Mouse (Mus musculus) brain, embryonic 14.5 days (tissue): Measurements from ENCODE around the gene Fam180a.

Source experiments
- CTCF ChIP-seq: fragments of 200-500 bp; IDR thresholded peaks from 2 replicates; pipeline ENCODE4 v1.5.1; 2012; ENCODE audit warnings: inconsistent platforms, mild to moderate bottlenecking, moderate library complexity, borderline replicate concordance; ENCODE audit not compliant: insufficient read depth, insufficient read length; ENCODE audit errors: extremely low read depth
- POLR2A ChIP-seq: fragments of 200-500 bp; IDR thresholded peaks from 2 replicates; pipeline ENCODE4 v1.6.1; 2012; ENCODE audit warnings: mild to moderate bottlenecking, inconsistent platforms, borderline replicate concordance; ENCODE audit not compliant: poor library complexity, insufficient read depth, insufficient read length, severe bottlenecking; ENCODE audit errors: extremely low read depth

- TF ChIP-seq CTCF: no peak
- TF ChIP-seq POLR2A: no peak
These were observed 16.5 kb downstream of the Fam180a start for GRCm38 (mm10) chr6:35309406-35309805.
